Mouse (Mus musculus) CD4-positive, CD25-positive, alpha-beta regulatory T cell, adult 4 months (primary cell): ENCODE results near the gene Ror1. TPM values are rescaled to one million over a fixed set of nuclear protein-coding genes. Genes with fewer than 3 reads are reported as not detected.

Source experiments
- ATAC-seq: one replicate; pipeline ENCODE4 v1.8.0; 2017
- polyA plus RNA-seq, 2 experiments: library from polyadenylated mRNA; unstranded; fragments of 100-300 nt; shearing (Covaris generic); gene quantifications; one replicate each; pipeline ENCODE4 v1.2.1; 2017

Ror1 gene
- polyA plus RNA-seq, 2 experiments from 2014 or later, result not detected

DNA sequence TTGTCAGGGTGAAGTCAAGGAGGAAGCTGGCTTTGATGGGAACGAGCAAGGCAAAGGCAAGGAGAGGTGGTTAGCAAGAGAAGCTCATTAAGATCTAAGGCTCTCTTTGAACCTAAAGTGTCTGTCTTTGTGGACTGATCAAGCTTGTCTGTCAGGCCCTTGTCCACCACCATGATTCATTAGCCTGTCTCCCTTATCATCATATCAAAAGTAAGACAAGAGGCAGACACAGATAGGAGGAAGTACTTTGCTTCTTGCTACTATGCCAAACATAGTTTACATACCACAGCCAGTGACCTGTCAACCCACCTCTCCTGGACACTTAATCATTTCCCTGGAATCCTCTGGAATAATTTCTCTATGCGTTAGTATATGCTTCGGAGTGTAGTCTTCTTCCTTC lies 121.0 kb downstream of the Ror1 start:
- no peak for ATAC-seq

DNA sequence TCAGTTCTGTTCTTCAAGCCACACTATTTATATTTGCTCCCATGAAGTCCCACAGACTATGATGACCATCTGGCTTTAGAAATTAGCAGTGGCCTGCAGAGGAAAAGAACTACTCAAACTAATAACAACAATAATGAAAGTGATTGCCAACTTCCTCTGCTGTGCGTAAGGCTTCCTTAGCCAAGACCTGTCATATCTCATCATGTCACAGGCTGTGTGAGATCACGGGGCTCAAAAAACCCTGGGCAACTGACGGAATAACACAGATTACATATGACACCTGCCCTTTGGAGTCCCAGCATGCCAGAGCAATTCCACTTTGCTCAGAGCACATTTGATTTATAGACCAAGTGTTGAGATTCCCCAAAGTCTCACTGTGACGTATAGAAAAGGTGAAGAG lies 123.4 kb downstream of the Ror1 start:
- no peak for ATAC-seq

DNA sequence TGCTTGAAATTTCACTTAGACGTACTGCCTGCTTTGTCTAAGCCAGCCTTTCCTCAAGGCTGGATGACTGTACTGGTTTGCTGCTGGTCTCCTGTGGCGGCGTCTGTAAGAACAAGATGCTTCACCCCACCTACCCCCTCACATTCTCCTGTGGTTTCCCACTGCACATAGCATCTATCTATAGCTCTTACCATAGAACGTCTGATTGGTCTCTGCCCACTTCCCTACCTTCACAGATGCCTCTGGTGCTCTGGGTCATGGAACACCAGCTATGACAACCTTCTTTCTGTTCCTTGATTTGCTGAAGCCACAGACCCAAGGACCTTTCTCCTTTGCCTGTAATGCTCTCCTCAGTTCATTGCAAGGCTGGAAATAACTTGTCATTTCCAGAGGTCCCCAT lies 124.0 kb downstream of the Ror1 start:
- no peak for ATAC-seq

DNA sequence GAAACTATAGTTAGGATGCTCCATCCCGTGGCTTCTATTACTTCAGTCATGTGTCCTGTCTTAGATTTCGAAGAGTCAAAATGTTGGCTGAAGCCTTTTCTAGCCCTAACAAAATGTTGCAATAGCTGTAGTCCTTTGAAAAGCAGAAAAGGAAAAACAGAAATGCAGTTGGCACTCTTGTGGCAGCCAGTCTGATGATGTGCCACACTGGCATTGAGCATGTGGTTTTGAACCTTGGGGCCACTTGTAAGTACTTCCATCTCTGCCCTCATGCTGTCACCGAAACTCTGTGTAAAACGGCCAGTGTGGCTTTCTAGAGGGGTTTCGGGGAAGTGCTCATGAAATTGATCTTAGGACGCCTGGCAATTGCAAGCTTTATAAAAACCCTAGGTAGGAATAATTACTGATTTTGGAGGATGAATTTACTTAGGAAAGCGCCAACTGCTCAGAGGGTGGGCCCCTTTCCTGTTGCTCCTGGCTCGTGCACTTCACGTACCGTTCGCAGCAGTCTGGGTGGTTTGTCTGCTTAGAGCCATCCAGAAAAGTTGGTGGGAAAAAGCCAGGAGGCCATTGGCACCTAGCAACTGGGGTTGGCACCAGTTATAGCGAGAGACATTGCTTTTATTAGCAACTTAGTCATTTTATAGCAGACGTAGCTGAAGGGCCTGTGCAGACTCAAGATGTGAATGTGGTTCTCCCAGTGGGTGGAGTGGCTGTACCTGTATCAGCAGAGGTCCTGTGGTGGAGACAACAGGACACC lies 126.6 kb downstream of the Ror1 start:
- ATAC-seq, result no peak

DNA sequence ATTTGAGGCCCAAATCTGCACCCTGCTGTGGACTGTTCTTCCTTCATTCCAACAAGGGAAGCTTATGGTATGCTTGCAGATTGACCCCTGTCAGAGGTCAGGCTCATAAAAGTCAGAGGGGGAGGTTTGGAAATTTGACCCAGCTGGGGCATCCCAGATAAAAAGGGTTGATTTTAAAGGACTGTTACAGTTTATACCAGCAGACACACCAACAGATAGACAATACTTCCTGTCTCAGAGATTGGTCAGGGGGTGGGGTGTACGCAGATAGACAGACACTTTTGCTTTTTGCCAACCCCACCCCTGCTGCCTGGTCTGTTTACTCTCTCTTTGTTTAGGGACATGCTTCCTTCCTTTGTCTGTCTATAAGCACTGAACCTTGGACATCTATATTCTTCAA lies 127.9 kb downstream of the Ror1 start:
- ATAC-seq, result no peak

DNA sequence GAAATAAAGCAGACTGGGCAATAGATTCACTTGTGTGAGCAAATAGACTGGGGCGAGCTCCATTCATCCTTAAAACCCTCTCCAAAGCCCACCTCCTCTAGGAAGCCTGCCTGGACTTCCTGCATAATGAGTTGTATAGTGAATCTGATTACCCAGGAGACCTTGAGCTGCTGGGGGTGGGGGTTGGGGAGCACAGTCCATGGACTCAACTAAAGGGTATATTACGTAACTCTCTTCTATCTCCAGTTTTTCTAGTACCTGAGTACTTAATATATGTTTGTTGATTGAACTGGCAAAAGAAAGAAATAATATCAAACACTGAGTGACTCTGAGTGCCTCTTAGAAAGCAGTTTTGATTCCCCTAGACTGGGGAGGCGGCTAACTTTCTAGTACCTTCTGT lies 128.4 kb downstream of the Ror1 start:
- no peak for ATAC-seq

DNA sequence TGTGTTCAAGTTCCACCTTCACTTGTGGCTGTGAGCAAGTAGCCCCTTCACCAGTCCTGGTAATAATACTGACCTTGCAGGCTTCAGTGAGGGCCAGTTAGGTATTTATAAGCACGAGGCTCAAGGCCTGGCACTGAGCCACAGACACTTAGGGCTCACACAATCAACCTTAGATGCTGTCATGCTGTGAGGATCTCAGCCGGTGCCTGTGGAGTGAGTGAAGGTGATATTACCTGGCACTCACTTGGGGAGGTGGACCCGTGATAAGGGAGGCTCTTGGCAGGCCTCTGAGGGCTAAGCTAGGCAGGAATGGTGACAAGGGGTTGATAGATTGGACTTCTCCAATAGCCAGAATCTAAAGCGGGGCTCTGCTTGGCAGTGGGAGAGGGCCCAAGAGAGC lies 131.0 kb downstream of the Ror1 start:
- no peak for ATAC-seq

DNA sequence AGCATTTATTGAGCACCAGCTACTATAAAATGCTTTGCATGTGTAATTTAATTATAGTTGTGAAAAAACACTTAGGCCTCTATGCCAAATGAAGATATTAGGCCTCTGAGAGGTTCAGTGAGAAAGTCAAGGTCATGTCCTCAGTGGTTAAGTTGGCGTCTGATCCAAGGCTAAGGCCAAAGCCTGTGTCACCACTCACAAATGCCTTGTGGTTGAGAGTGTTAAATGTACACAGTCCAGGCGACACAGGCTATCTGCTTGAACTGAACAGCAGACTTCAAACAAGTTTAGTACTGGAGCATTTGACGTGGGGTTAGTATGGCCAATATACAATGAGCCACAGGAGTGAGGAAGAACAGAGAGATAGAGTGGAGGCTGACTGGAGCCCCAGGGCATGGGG lies 132.5 kb downstream of the Ror1 start:
- ATAC-seq, result no peak

DNA sequence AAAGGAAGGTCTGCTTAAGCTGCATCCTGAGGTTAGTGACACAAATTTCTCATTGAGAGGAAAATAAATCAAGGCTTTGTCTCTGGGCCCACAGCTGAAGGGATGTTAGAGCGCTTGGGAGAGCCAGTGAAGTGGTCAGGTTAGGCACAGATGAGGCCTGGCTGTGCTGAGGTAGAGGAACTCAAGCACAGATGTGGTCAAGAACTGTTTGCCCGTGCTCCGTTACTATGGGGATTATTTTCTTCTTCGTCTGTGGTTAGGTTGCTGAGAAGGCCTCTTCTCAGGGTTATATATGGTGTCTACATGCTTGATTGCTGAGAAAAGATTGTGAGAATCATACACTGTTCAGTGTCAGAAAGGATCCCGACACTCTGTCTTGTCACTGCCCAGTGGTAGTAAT lies 134.7 kb downstream of the Ror1 start:
- ATAC-seq, result no peak

DNA sequence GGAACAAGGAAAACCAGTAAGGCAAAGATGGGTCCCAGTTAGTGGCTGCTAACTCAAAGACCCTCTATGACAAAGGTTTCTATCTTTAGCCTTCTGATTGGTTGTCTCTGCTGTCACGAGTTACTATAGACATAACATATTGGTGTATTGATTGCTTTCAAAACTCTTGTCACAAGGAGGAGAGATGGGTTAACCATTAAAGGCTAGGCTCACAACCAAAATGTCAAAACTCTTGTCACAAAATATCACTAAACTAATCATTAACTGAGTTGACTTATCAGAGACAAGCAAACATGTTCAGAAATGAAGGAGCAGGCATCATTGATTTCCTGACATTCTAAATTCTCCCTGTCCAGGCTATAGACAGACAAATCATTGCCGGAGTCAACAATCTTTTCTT lies 135.4 kb downstream of the Ror1 start:
- no peak for ATAC-seq

DNA sequence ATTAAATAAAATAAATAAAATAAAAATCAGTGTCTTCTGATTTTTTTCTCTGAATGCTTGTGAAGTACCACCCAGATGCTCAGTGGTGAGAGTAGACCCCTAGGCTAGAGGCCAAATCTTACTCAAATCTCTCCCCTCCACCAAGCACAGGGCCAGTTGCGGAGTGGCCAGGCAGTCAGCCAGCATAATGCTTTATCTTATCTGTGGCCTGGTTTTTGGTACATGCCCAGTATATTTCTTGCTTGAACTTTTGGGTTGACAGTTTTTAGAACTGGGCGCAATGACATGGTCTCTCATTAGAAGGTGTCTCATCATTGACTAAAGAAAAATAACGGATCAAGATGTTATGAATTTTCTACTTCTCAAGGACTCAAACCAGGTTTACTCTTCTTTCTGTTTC lies 136.3 kb downstream of the Ror1 start:
- ATAC-seq, result no peak

DNA sequence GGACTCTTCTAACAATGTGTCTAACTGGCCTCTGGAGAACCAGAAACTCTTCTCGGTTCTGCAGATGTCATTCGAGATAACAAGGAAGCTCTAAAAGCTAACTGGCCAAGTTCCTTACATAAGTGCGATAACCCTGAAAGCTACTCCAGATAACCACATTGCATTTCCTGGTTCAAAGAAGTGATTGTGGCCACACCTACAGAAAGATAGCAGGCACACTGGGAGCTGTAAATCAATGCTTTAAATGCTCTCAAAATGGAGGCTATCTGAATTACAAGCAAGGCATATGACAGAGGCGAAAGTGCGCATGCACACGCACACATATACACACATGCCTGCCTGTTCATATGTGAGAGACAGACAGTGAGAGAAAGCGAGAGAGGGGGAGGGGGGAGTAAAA lies 136.9 kb downstream of the Ror1 start:
- ATAC-seq, result no peak

DNA sequence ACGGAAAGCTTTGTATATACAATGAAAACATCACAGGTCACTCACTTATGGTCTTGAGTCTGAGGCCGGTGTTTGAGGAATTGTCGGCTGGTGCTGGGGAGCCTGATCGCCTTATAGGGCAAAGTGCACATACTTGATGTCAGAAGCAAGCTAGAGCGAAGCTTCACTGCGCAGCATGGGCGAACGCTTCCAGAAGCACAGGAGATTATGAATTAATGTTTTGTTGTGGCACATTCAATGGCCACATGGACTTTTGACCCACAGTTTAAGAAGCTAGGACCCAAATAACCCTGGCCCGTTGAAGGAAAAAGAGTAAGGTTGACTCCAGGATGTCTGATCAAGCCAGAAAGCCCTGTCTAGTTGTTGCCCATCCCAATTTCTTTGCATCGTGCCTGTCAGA lies 138.2 kb downstream of the Ror1 start:
- ATAC-seq, result no peak

DNA sequence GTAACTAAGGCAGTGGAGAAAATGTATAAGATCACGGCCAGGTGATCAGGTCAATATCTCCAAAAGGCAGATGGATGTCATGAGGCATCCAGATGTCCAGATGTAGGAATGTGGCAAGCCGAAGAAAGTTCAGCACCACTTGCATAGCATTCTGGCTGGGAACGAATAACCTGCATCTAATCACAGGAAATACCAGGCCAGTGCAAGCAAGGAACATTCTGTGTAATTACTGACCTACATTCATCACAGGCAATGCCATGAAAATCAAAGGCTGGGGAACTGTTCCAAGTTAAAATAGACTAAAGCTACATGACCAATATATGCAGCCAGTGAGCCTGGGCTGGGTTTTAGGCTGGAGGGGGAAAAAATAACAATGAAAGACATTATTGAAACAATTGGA lies 140.7 kb downstream of the Ror1 start:
- no peak for ATAC-seq

DNA sequence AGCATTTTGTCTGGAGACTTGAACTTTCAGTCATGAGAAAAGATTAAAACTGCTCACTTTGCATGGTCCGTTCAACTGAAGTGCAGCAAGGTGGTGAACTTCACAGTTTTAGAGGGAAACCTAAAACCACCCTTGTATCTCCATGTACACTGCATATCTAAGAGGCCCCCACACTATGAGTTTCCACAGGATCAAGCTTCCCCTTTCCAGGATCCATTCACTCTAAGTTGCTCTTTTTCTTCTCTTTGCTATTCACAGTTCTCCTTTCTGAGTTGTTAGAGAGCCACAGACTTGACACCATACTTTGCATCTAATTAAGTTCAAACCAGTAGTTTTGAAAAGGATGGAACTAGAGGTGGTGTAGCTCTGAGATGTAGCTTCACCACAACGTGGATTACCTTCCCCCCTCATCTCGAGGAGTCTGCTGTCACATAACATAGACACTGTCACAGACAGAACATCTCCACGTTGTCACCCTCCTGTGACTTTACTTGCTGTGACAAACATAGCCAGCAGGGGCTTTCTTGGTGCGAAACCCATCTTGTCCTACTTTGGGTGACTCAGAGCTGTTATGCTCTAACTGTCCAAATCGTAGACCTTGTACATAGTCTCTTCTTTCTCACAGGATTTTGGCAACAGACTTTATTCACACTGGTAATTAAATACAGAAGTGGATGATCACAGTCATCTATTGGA lies 146.6 kb downstream of the Ror1 start:
- no peak for ATAC-seq

DNA sequence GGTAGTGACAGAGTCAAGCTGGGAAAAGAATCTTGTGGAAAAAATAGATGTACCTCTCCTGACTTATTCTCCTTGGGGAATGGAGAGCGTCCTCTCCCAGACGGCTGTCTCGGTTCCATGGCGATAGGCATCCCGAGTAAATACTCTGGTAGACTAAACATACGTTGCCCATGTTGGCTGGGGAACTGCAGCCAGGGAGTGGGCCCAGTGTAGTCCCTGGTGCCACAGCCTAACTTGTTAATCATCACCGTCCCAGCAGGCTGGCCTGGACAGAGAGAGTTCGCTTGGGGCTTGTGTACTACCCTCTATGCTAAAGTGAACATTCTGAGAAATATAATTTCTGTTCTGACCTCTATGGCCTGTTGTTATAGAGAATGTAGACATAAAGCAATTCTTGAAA lies 148.7 kb downstream of the Ror1 start:
- no peak for ATAC-seq

DNA sequence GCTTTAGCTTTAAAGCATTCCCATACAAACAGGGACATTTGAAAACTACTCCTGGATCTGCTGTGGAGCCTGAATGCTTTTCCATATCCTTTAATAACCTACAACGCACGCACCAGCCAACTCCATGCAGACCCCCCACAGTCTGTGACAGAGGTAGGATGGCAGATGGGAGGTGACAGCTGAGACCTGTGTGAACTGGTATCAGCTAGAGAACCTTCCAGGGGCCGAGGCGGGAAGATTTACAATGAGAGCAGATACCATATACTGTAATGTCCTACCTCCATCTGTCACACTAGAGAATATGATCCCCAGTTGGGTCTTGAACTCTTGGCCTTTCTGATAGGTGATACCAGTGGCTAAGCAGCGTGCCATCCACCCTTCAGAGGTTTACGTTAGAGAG lies 149.1 kb downstream of the Ror1 start:
- no peak for ATAC-seq

DNA sequence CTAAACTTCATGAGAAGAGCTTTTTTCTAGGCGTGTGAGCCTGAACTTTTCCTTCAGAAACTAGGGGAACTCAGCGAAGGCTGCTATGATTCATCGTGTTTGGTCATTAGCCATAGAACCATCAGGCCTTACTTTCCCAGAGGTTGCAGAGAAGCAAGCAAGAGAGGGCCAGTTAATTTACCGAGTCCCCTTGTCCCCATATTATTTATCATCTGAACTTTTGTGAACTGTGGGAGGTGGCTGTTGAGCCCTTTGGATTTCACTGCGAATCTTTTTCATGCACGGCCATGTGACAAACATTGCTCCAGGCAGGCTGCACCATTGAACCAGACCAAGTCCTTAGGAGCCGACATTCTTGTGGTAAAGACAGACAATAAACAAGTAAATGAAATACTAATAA lies 152.2 kb downstream of the Ror1 start:
- no peak for ATAC-seq

DNA sequence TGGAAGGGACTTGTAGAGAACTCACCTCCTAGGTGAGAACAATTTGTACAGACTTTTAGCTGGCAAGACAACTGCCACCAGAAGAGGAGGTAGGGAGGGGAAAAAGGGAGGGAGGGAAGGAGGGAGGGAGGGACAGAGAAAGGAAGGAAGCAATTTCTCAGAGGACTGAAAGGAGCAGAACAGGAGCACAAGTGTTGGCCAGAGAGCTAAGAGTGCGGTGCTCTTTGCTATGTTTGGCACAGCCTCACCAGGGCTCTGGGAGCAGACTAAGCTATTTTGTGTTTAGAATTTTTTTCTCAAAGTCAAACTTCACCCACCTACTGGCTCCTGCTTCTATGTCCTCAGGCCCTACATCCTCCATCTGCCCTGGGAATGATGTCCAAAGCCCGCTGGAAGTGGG lies 152.7 kb downstream of the Ror1 start:
- ATAC-seq, result no peak

DNA sequence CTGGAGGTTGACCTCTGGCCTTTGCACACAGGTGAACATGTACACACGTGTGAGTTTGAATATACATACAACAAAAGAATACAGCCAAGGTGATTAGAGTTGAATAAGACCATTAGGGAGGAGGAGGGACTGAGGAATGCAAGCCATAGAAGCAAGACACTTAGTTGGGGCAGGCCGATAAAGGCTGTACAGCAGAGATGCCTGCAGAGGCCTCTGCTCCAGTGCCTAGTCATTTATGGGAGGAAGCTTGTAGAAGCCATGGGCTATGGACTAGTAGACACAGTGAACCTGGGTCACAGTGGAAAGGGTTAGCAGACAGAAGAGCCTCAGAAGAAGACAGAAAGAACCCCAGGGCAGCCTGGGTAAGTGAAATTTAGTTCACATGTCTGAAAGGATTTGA lies 155.7 kb downstream of the Ror1 start:
- no peak for ATAC-seq

DNA sequence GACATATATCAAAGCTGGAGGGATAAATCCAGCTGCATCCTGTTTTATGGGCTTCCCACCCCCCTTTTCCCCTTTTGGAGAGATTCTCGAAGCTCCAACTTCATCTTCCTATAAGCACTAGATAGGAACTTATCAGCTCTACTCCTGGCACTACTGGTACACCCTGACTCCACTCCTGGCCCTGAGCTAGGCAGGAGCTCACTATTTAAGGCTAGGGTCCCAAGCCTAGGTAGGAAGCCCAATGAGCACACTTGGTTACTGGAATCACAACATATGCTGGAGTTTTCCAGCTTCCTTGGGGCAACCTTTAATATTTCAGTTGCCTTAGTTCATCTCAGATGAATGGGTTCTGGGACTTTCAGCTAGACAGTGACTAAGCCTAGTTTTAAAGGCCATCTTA lies 156.5 kb downstream of the Ror1 start:
- no peak for ATAC-seq

DNA sequence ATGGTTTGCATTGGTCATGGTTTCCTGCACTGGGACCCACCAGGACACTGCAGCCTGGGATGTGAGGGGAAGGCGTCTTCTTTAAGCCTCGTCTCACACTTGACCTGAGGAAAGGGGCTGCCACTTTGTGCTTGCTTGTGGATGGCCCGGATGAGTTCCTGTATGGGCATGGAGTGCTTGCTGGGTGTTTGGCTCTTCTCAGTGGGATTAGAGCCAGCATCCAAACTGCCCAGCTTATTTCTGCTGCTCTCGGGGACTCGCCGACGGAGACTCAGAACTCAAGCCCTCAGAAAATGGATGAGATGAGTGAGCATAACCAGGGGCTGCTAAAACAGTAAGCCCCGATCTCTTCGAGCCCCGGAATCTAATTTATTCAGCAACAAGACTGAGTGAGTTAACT lies 157.1 kb downstream of the Ror1 start:
- ATAC-seq, result no peak

DNA sequence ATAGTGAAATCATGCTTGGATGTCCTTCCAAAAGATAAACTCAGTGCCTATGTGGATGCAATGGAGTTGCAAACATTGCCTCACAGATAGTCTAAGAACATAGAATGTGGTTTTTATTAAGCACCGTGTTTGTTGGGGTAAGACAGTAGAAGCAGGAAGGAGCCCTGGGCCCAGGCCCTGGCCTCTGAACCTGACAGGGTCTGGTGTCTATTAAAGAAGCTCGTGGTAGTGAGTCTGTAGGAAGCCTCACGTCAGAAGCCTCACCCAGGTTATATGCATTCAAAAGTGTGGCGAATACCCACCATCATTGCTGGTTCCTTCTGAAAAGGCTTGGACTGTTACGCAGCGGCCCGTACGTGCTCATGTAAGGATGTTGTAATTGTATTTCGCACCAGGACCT lies 157.8 kb downstream of the Ror1 start:
- ATAC-seq, result no peak

DNA sequence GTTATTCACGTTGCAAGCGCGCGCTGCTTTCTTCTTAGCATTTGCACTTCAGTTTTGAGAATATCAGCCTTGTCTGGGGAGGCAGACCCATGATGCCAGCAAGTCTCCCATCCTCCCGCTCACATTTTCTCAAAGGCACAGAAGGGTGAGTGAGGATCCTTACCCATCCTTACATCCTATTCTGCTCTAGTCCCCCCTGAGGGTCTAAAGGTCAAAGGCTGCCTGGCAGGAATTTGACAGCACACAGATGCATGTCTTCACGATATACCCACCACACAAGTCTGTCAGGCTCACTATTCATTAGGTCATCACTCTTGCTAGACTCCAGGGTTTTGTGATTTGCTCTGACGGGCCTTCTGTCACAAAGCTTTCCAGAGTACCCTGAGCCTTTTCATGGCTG lies 158.2 kb downstream of the Ror1 start:
- no peak for ATAC-seq

DNA sequence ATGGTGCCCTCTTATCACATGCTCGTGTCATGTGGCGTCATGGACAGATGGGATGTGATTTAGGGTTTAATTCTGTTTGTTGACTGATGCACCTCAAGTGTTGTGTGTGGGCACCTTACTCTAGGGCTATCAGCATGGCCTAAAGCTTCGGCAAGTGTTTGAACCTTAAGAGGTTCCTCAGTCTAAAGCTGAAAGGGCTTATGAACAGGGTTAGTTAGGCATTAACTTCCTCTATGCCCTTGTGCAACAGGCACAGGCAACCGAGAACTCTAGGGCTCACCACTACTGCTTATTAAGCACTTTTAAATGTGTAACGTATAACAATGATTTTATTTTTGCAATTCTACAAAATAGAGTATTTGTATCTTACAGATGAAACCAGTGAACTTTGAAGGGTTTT lies 162.9 kb downstream of the Ror1 start:
- no peak for ATAC-seq
